Mouse (Mus musculus) retina, embryonic 14.5 days (tissue): Measurements from ENCODE around the gene Btrc.
"Not testable (repeated sequence)": the region's sequence is repeated elsewhere in the genome, so short reads cannot be mapped to it uniquely, and the experiment has no call there.

ENCODE experiments used
- DNase-seq: peaks from one replicate; pipeline ENCODE4 v3.0.0-alpha.2; 2015; ENCODE audit warnings: low spot score

Btrc gene

GRCm38 (mm10) chr19:45530200-45530995, 166.9 kb downstream of the Btrc start:
- DNase-seq = no peak

- DNase-seq = no peak
Observed at GRCm38 (mm10) chr19:45531554-45531953, 168.0 kb downstream of the Btrc start.

- DNase-seq = no peak
Observed at GRCm38 (mm10) chr19:45533617-45534016, 170.1 kb downstream of the Btrc start.

GRCm38 (mm10) chr19:45535214-45535735, 171.7 kb downstream of the Btrc start:
- no peak for DNase-seq

GRCm38 (mm10) chr19:45535929-45536328, 172.4 kb downstream of the Btrc start:
- DNase-seq = peak; percentile 32

- DNase-seq = peak; percentile 71
Observed at GRCm38 (mm10) chr19:45537505-45537904, 174.0 kb downstream of the Btrc start.

GRCm38 (mm10) chr19:45540657-45541408, 177.3 kb downstream of the Btrc start:
- DNase-seq = peak; percentile 12

GRCm38 (mm10) chr19:45541409-45542041, 178.0 kb downstream of the Btrc start:
- DNase-seq = peak; percentile 74

GRCm38 (mm10) chr19:45542061-45542460, 178.5 kb downstream of the Btrc start:
- DNase-seq = no peak

GRCm38 (mm10) chr19:45544152-45544924, 180.8 kb downstream of the Btrc start:
- DNase-seq = peak; percentile 19

- peak; percentile 93 for DNase-seq
Observed at GRCm38 (mm10) chr19:45544925-45545321, 181.4 kb downstream of the Btrc start.

- DNase-seq = not testable (repeated sequence)
Observed at GRCm38 (mm10) chr19:45548196-45548595, 184.7 kb downstream of the Btrc start.

GRCm38 (mm10) chr19:45549128-45549915, 185.8 kb downstream of the Btrc start:
- DNase-seq = peak; percentile 60

- no peak for DNase-seq
Observed at GRCm38 (mm10) chr19:45549948-45550347, 186.4 kb downstream of the Btrc start.

- no peak for DNase-seq
Observed at GRCm38 (mm10) chr19:45552187-45552586, 188.7 kb downstream of the Btrc start.

- no peak for DNase-seq
Observed at GRCm38 (mm10) chr19:45554136-45554535, 190.6 kb downstream of the Btrc start.

GRCm38 (mm10) chr19:45560153-45560890, 196.8 kb downstream of the Btrc start, which contains the start of the genes Poll and Gm17018:
TSS of gene Poll (minus strand) at chr19:45560531.
TSS of gene Gm17018 (plus strand) at chr19:45560615.
- peak; percentile 90 for DNase-seq

GRCm38 (mm10) chr19:45565925-45566715, 202.6 kb downstream of the Btrc start:
- no peak for DNase-seq

- DNase-seq = peak; percentile 30
Observed at GRCm38 (mm10) chr19:45567367-45567766, 203.8 kb downstream of the Btrc start.
